Mouse (Mus musculus) cerebellum, adult 2 months (tissue): ENCODE measurements at regions not wholly inside any gene's neighbourhood (a gene's known extent, or its start where the extent isn't known, plus 50 kb on each side); places are given as distances from the start of the nearest gene placed in this dataset.

ENCODE experiments used
- CTCF ChIP-seq: fragments of 200-500 bp; IDR thresholded peaks from 2 replicates; pipeline ENCODE4 v1.5.1; 2011; ENCODE audit warnings: low read depth, mild to moderate bottlenecking, control low read depth, low read length, moderate library complexity, borderline replicate concordance; ENCODE audit not compliant: insufficient read depth
- POLR2A ChIP-seq: fragments of 200-500 bp; IDR thresholded peaks from 2 replicates; pipeline ENCODE4 v1.6.1; 2011; ENCODE audit warnings: low read length, control low read depth, borderline replicate concordance; ENCODE audit not compliant: insufficient read depth

DNA sequence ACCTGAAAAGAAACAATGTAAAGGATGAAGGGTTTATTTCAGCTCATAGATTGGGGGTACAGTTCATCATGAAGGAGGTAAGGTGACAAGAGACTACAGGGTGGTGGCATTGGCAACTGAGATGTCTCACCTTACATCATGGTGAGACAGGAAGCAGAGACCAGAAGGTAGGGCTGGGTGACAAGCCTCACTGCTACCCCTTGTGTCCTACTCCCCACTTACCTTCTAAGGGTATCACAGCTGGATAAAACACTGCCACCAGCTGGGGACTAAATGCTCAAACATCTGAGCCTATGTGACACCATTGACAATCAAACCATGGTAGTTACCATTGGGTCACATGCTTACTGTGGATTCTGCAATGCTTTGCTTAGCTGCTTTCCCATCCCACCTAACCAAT, 107.0 kb downstream of the Icos start:
- no peak for TF ChIP-seq POLR2A
- no peak for TF ChIP-seq CTCF
